Mouse (Mus musculus) midbrain, embryonic 10.5 days (tissue): ENCODE results near the gene Chrnb2. TPM values are rescaled to one million over a fixed set of nuclear protein-coding genes. Genes with fewer than 3 reads are reported as not detected.
A peak's percentile ranks its signal among the peaks of the same experiment; 100 is the strongest.

ENCODE experiments used
- DNase-seq: peaks from one replicate; pipeline ENCODE4 v3.0.0-alpha.2; 2017; ENCODE audit warnings: low spot score
- H3K27ac ChIP-seq: fragments of 300-500 bp; sonication (generic); replicated peaks from 2 replicates; pipeline ENCODE4 v1.5.1; 2016; ENCODE audit warnings: mild to moderate bottlenecking
- H3K27me3 ChIP-seq: fragments of 300-500 bp; sonication (generic); 2 replicates; pipeline ENCODE4 v1.6.1; 2016; ENCODE audit warnings: low read depth, mild to moderate bottlenecking; ENCODE audit not compliant: poor library complexity, severe bottlenecking
- H3K36me3 ChIP-seq: fragments of 300-500 bp; sonication (generic); 2 replicates; pipeline ENCODE4 v1.6.1; 2016; ENCODE audit warnings: mild to moderate bottlenecking, moderate library complexity
- H3K4me1 ChIP-seq: fragments of 300-500 bp; sonication (generic); 2 replicates; pipeline ENCODE4 v1.6.1; 2016
- H3K4me3 ChIP-seq: fragments of 300-500 bp; sonication (generic); 2 replicates; pipeline ENCODE4 v1.5.1; 2016; ENCODE audit warnings: mild to moderate bottlenecking, moderate library complexity
- H3K9me3 ChIP-seq: fragments of 300-500 bp; sonication (generic); replicated peaks from 2 replicates; pipeline ENCODE4 v1.6.1; 2016; ENCODE audit warnings: mild to moderate bottlenecking
- WGBS: fragments of 180-500 bp; shearing (Covaris S2); methylation state at CpG from one replicate; pipeline ENCODE4 v1.1.7; 2016; 5-methylcytosine and 5-hydroxymethylcytosine counted together
- polyA plus RNA-seq: library from polyadenylated mRNA; unstranded; fragments of >200 nt; fragmentation: Nextera tagmentation; extraction: Ambion mirVana; gene quantifications from 2 replicates; pipeline ENCODE4 v1.2.1, GENCODE M21; 2016

Gene Chrnb2
- polyA plus RNA-seq, 1 experiment from 2014 or later: 5.9 TPM

DNA sequence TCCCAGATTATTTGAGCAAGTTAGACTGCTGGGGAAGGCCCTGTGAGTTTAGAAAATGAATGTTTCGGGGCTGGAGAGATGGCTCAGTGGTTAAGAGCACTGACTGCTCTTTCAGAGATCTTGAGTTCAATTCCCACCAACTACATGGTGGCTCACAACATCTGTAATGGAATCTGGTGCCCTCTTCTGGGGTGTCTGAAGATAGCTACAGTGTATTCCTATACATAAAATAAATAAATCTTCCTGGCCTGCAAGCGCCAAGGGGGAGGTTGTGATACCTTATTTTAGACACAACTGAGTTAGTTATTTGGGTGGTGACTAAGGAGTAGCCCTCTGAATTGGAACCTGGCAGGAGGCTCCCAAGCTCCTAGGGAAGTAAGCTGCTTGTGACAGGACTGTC is 35.6 kb downstream of the Chrnb2 start:
- Histone ChIP-seq H3K4me3 (no peak overlapping the region), H3K36me3 (no peaks in the 10 kb centered on the region), H3K9me3 (no peaks in the 10 kb centered on the region), H3K27me3 (no peaks in the 10 kb centered on the region), H3K27ac (no peak overlapping the region), H3K4me1 (peaks cover 22% of the 10 kb centered on the region)
- DNase-seq: no peak
- 80% methylated on average over 2 of the region's 2 CpGs for WGBS

DNA sequence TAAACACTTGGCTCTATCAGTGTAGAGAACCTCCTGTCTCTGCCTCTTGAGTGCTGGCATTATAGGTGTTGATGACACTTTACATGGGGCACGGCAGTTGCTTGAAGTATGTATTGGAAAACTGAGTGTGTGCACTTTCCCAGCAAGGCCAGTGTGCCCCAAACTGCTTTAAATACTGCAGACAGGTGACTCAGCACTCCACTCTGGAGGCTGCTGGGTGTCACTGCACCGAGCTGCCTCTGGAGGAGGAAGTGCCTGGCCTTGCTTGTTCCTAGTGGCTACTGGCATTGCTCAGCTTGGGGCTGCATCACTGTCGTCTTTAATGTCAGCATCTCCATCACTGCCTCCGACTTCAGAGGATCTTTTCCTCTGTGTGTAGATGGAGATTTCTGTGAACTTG is 37.4 kb downstream of the Chrnb2 start:
- Histone ChIP-seq H3K36me3 (no peaks in the 10 kb centered on the region), H3K27ac (no peak overlapping the region), H3K27me3 (no peaks in the 10 kb centered on the region), H3K4me3 (no peak overlapping the region), H3K9me3 (no peaks in the 10 kb centered on the region), H3K4me1 (peaks cover 22% of the 10 kb centered on the region)
- 25% methylated on average over 4 of the region's 4 CpGs for WGBS
- peak; percentile 33 for DNase-seq

DNA sequence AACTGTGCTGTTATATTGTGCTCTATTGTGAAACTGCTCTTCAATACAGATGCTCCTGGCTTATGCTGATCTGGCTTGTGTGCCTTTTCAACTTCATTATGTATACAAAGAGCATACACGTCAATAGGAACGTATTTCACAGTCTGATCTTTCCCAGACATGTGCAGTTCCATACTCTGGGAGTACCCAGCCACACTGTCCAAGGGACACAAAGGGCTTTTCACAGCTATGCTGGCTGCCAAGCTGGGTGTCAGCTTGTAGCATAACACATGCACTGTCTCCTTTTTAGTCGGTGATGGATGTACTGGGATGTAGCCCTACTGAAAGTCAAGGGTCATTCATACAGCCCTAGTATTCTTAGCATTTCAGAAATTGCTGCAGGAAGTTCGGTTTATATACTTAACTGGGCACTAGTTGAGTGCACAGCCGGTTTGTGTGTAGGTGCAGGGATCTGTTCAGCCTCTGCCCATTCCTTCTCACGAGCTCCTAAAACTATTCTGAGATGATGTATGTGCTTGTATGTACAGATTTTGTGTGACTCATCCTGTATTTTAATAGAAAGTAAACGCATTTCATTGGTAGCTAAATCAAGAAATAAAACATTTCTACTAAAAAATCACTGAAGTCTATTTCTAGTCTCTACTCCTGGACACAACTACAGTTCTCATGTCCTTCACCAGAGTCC is 40.9 kb downstream of the Chrnb2 start:
- no peaks in the 10 kb centered on the region for H3K36me3 ChIP-seq
- 87% methylated on average over 7 of the region's 7 CpGs for WGBS

DNA sequence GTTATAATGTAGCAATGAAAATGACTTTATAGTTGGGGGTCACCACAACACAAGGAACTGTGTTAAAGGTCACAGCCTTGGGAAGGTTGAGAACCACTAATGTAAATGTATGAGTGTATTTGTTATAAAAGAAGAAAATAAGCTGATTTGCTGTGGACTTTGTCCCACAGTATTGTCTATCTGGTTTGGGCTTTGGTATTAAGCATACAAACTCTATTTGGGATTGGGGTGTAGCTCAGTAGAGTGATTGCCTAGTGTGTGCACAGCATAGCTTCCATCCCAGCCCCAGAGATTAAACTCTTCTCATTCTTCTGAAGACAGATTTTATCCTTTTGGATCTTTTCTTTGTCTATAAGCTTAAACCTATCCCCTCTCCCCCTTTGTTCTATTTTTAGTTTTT is 42.4 kb downstream of the Chrnb2 start:
- Histone ChIP-seq H3K36me3 (no peaks in the 10 kb centered on the region), H3K27me3 (no peaks in the 10 kb centered on the region), H3K9me3 (no peaks in the 10 kb centered on the region), H3K4me3 (no peak overlapping the region), H3K4me1 (0 out of 2 replicates have a peak, but pooled peaks cover 3% of the 10 kb centered on the region), H3K27ac (no peak overlapping the region)
- DNase-seq: no peak

More for the DNA sequence above, 40.9 kb downstream of the Chrnb2 start:
- no peaks in the 10 kb centered on the region for H3K27me3 ChIP-seq
- no peak overlapping the region for H3K27ac ChIP-seq
- H3K4me3 ChIP-seq: no peak overlapping the region
- no peaks in the 10 kb centered on the region for H3K9me3 ChIP-seq
- no peak for DNase-seq
- H3K4me1 ChIP-seq: 0 out of 2 replicates have a peak, but pooled peaks cover 3% of the 10 kb centered on the region

DNA sequence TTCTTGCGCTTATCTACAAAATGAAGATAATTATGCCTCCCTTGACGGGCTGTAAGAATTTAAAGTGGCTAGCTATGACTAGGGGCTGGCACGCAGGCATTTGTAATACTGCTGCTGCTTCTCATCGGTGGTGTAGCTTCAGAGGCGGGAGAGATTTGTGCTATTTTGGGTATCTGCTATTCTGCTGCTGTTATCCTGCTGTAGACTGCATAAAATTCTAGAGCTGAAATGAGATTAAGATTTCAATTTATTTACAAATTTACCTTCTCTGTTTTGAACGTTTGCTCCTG is 48.5 kb downstream of the Chrnb2 start:
- DNase-seq: no peak
- no peaks in the 10 kb centered on the region for H3K36me3 ChIP-seq

DNA sequence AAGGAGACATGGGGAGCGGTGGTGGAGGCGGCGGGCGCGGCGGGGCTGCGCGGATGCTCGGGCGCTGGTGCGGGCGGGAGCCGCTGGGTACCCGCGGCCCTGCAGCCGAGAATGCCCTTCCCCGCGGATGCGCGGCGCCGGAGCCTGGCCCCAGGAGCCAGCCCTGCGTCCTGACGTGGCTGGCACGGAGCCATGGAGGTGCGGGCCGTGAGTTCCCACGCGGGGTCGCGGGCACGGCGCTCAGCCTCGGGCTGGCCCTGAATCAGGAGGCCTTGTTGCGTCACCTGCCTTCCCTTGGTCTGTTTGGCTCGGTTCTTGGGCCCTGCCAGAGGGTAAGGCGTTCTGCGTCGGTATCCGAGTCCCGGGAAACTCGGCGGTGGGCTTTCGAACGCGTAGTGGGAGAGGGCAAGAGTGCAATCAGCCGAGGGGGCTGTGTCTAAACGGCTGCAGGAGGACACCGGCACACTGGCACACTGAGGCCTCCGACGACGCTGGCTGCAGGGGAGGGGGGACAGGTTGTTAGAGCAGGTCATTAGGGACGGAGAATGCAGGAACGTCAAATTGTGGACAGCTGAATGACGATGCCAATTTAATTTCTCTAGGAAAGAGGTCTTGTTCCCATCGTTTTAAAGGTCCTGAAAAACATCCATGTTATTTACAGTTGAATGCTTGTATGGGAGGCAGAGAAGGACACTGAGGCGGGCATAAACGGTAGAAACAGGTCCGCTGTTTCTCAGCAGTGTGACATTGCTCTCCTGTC is 49.0 kb downstream of the Chrnb2 start:
- H3K27ac ChIP-seq: peak overlapping the region; percentile 90
- WGBS: 3% methylated on average over 59 of the region's 59 CpGs
- no peaks in the 10 kb centered on the region for H3K36me3 ChIP-seq
- H3K9me3 ChIP-seq: 0 out of 2 replicates have a peak, but pooled peaks cover 3% of the 10 kb centered on the region
- H3K4me1 ChIP-seq: peaks cover 22% of the 10 kb centered on the region
- DNase-seq: no peak
- H3K27me3 ChIP-seq: no peaks in the 10 kb centered on the region
- H3K4me3 ChIP-seq: peak overlapping the region; percentile 99

More for the DNA sequence above, 48.5 kb downstream of the Chrnb2 start:
- H3K9me3 ChIP-seq: 0 out of 2 replicates have a peak, but pooled peaks cover 3% of the 10 kb centered on the region
- peaks cover 22% of the 10 kb centered on the region for H3K4me1 ChIP-seq
- no peak overlapping the region for H3K27ac ChIP-seq
- H3K4me3 ChIP-seq: peak overlapping the region; percentile 99
- H3K27me3 ChIP-seq: no peaks in the 10 kb centered on the region
- WGBS: 74% methylated on average over 6 of the region's 6 CpGs

DNA sequence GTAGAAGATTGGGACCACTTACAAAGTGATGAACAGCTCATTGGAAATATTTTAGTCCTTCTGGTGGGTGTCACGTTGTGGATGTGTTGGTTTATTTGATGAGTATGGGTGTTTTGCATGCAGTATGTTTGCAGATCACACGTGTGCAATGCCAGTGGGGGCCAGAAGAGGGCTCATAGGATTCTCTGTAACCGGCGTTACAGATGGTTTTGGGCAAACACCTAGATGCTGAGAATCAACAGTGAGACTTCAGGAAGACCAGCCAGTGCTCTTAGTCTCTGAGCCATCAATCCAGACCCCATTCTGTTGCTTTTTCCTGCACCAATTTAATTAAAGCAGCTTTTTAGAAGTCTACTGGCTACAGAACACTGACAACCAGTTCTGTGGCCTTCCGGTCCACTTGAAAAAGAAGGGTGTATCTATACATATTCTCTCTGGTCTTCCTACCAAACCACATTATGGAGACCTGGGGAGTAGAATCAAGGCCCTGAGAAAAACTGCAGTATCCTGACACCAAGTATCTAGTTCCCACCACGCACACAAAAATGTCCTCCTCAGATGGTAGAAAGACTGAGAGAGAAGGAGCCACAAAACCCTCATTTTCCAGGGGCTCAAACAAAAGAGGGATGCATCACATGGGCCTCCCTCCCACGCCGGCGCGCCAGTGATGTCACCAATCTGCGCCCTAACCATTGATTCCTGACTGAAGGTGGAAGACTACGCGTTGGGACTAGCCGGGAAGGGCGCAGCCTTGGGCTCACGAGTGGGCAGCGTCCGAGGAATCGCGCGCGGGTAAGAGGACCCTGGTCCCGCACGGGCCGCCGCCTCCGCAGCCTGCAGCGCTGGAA is 49.8 kb downstream of the Chrnb2 start, which contains the start of gene Adar:
TSS of gene Adar (plus strand) at position 664 of the 848 bp plus-strand sequence.
- WGBS: 9% methylated on average over 26 of the region's 28 CpGs
- Histone ChIP-seq H3K36me3 (no peaks in the 10 kb centered on the region), H3K27me3 (no peaks in the 10 kb centered on the region), H3K9me3 (0 out of 2 replicates have a peak, but pooled peaks cover 3% of the 10 kb centered on the region), H3K4me3 (peak within 1 kb of the TSS; percentile 99), H3K27ac (peak within 1 kb of the TSS; percentile 90), H3K4me1 (peaks cover 22% of the 10 kb centered on the region)
- peak; percentile 87 for DNase-seq

DNA sequence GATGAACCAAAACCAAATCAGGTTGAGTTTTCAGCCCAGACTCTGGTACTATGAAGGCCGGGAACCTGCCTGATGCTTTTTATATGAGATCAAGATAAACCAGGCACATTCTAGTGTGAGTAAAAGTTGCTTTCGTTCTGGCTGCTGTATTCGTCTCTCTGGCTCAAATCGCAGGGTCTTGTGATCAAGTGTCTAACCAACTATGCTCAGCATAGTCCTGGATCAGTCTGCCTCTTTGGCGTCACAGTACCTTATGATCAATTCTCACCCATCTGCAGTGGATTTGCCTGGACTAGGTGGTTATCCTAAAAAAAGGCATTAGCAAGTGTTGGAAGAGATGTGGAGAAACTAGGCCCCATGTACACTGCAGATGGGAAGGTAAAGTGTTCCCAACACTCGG is 60.4 kb downstream of the Chrnb2 start:
- Histone ChIP-seq H3K4me1 (no peaks in the 10 kb centered on the region), H3K27me3 (no peaks in the 10 kb centered on the region), H3K36me3 (no peaks in the 10 kb centered on the region), H3K27ac (no peak overlapping the region), H3K4me3 (no peak overlapping the region), H3K9me3 (no peaks in the 10 kb centered on the region)
- DNase-seq: no peak
- 80% methylated on average over 6 of the region's 6 CpGs for WGBS

DNA sequence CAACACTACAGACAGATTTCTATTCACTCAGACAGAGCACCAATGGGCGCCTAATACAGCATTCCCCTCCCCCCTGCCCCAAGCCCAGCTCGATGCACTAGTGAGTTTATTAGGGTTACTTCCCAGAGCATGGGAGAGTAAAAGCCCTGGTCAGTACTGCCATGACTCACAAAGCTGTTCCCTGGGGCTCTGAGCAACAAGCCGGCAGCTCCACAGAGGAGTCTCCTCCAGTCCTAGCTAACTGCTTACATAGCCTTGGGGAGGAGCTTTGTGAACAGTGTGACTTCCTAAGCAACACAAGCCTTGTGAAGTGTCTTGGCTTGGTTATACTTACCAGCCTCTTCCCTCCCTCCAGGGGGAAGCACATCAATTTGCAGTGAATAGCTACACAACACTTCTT is 60.8 kb downstream of the Chrnb2 start:
- Histone ChIP-seq H3K9me3 (no peaks in the 10 kb centered on the region), H3K36me3 (no peaks in the 10 kb centered on the region), H3K27ac (no peak overlapping the region), H3K27me3 (no peaks in the 10 kb centered on the region), H3K4me1 (no peaks in the 10 kb centered on the region), H3K4me3 (no peak overlapping the region)
- no peak for DNase-seq
- 55% methylated on average over 3 of the region's 3 CpGs for WGBS

DNA sequence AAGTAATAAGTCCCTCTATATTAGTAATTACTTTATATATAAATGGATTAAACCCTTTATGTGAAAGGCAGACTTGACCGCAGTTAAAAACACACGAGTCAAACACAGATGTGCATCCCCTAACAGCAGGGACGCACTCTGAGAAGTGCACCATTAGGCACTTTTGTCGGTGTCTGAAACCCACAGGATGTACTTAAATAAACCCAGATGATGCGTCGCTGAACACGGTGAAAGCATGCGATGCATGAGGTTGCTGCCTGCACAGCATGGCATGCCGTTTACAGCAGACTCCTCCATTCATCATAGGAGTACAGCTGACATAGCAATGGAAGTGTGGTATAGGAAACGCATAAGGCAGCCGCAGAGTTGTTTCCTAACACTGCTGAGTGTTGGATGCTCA is 64.0 kb downstream of the Chrnb2 start:
- no peaks in the 10 kb centered on the region for H3K27me3 ChIP-seq
- WGBS: 86% methylated on average over 11 of the region's 11 CpGs
- H3K27ac ChIP-seq: no peak overlapping the region
- H3K4me1 ChIP-seq: no peaks in the 10 kb centered on the region
- H3K4me3 ChIP-seq: no peak overlapping the region
- H3K9me3 ChIP-seq: no peaks in the 10 kb centered on the region
- no peaks in the 10 kb centered on the region for H3K36me3 ChIP-seq
- DNase-seq: no peak

DNA sequence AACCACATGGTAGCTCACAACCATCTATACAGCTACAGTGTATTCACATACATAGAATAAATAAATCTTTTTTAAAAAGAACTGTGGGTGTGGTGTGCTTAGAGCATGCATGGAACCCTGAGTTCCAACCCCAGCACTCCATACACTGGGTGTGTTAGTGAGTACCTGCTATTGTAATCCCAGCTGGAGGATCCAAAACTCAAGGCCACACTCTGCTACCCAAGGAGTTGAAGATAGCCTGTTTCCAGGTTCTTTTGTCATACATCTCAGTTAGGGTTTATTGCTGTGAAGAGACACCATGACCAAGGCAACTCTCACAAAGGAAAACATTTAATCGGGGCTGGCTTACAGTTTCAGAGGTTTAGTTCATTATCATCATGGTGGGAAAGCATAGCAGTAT is 65.5 kb downstream of the Chrnb2 start:
- Histone ChIP-seq H3K36me3 (no peaks in the 10 kb centered on the region), H3K27ac (no peak overlapping the region), H3K9me3 (0 out of 2 replicates have a peak, but pooled peaks cover 1% of the 10 kb centered on the region), H3K4me3 (no peak overlapping the region), H3K27me3 (no peaks in the 10 kb centered on the region), H3K4me1 (no peaks in the 10 kb centered on the region)
- no peak for DNase-seq
- 91% methylated on average over 1 of the region's 1 CpGs for WGBS
